Mouse (Mus musculus): Measurements from ENCODE around the gene Agbl4. TPM values are rescaled to one million over a fixed set of nuclear protein-coding genes. Genes with fewer than 3 reads are reported as not detected.
A peak's percentile ranks its signal among the peaks of the same experiment; 100 is the strongest.

Agbl4 gene
- polyA plus RNA-seq, 1 experiment from 2014 or later = 0.13 TPM

DNA sequence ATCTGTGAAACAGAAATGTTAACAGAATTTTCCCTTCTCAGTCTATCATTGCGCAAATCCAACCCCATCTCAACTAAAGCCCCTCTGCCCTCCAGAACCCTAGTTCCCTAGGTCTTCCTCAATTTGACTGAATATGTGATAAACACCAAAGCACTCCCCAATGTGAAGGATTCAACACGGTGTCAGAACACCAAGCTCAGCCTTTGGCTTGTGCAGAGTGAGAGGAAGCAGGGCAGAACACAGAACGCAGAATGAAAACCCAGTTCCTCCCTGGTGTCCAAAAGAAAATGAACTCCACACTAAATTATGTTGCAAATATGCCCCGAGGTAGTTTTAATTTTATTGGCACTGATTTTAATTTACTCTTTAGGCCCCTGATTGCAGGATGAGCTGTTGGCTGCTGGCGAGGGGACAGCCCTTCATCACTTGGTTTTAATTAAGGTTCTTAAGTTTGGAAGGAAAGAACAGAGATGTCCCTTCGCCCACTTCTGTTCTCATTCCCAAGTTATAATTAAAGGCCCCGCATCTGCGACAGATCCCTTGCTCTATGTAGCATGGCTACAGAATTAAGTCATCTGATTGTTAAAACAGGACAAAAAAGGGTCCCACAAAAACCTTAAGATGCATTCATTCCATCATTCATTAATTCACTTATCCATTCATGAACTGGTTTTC is 1210.5 kb downstream of the Agbl4 start:
- no peak overlapping the region for H3K4me2 ChIP-seq
- H3K36me3 ChIP-seq = no peaks in the 10 kb centered on the region
- H3K27me3 ChIP-seq (replicated peaks) = no peaks in the 10 kb centered on the region
- H3K4me3 ChIP-seq (replicated peaks) = no peak overlapping the region
- no peaks in the 10 kb centered on the region for H3K4me1 ChIP-seq
- H3K9ac ChIP-seq = no peak overlapping the region
- 84% methylated on average over 8 of the region's 8 CpGs for WGBS
- H3K9me3 ChIP-seq = no peaks in the 10 kb centered on the region
- H3K27ac ChIP-seq = no peak overlapping the region
- no peak for ATAC-seq (ENCODE audit: insufficient read depth, low FRiP score, low read depth)

DNA sequence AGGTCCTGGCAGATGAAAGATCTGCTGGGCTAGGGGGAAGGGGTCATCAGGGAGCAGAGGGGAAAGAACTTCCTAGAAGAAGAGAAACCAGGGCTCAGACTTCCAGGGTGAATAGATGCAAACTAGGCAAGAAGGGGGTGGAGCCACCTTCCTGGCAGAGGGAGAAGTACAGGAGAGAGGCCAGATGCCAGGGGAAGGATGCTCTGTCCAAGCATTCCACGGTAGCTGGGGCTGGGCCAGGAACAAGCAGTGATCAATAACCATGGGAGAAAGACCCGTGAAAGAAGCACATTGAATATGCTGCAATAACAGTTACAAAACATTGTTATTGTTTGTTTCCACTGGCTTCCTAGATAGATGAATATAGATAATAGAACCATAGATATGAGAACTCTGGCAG is 1224.4 kb downstream of the Agbl4 start:
- WGBS = 42% methylated on average over 2 of the region's 2 CpGs
- no peak overlapping the region for H3K27ac ChIP-seq
- no peak for ATAC-seq (ENCODE audit: insufficient read depth, low FRiP score, low read depth)
- H3K4me3 ChIP-seq (replicated peaks) = no peak overlapping the region
- no peaks in the 10 kb centered on the region for H3K27me3 ChIP-seq (replicated peaks)
- H3K36me3 ChIP-seq = no peaks in the 10 kb centered on the region
- no peaks in the 10 kb centered on the region for H3K9me3 ChIP-seq
- H3K4me1 ChIP-seq = no peaks in the 10 kb centered on the region
- H3K9ac ChIP-seq = no peak overlapping the region
- H3K4me2 ChIP-seq = no peak overlapping the region

DNA sequence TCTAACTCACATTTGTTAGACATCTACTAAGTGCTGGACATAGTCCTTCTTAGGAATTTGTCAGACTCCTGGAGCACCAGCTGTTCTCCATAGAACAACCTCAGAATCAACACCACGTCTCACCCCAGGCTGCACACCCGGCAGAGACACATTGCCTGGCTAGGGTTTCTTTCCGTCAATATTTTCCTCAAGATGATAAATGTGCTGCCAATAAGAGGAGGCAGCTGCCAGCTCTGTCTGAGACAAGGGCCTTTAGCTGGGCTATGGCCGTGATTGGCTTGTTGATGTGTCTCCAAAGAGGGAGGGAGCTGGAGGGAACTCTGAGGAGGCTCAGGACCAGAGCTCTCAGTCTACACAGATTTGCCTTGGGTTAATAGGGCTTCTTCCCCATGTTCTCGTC is 1227.5 kb downstream of the Agbl4 start:
- WGBS = 46% methylated on average over 5 of the region's 5 CpGs
- Histone ChIP-seq H3K4me1 (no peaks in the 10 kb centered on the region), H3K4me2 (no peak overlapping the region), H3K9me3 (no peaks in the 10 kb centered on the region), H3K36me3 (no peaks in the 10 kb centered on the region), H3K27ac (no peak overlapping the region), H3K4me3 (replicated peaks) (no peak overlapping the region), H3K9ac (no peak overlapping the region), H3K27me3 (replicated peaks) (no peaks in the 10 kb centered on the region)
- no peak for ATAC-seq (ENCODE audit: insufficient read depth, low FRiP score, low read depth)

DNA sequence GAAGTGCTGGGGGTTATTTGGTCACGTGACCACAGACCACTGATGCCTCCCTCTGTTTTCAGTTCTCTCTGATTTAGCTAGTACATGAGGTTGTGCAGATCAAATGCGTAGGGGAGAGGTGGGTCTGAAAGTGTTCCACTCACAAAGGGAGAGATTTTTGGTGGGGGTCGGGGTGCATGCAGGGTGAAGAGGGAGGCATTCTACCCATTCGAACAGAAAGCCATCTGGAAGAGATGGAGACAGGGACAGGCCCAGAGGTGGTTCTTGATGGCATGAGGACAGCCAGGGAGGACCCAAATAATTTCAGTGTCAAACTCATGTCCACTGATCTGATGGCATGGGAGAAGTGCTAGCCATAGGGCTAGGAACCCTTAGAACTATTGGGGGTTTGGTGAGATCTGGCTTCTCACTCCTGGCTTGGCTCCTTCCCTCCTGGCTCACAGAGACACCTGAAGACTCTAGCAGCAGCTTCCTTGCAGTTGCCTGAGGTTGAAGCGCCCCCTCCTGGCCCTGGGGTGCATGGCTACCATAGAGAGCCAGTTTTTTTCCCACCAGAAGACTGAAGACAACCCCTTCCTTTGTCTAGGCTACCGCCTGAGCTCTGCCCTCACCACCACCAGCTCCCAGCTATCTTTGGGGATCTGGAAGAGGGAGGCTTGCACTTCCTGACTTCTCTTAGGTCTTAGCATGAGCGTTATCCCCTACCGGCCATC is 1228.8 kb downstream of the Agbl4 start:
- H3K36me3 ChIP-seq = no peaks in the 10 kb centered on the region
- H3K9ac ChIP-seq = no peak overlapping the region
- H3K4me3 ChIP-seq (replicated peaks) = no peak overlapping the region
- H3K27ac ChIP-seq = no peak overlapping the region
- no peaks in the 10 kb centered on the region for H3K9me3 ChIP-seq
- H3K4me2 ChIP-seq = no peak overlapping the region
- H3K27me3 ChIP-seq (replicated peaks) = no peaks in the 10 kb centered on the region
- H3K4me1 ChIP-seq = no peaks in the 10 kb centered on the region
- WGBS = 41% methylated on average over 8 of the region's 8 CpGs
- ATAC-seq (ENCODE audit: insufficient read depth, low FRiP score, low read depth) = 0 out of 2 replicates have a peak, but pooled peaks have one; percentile 18

DNA sequence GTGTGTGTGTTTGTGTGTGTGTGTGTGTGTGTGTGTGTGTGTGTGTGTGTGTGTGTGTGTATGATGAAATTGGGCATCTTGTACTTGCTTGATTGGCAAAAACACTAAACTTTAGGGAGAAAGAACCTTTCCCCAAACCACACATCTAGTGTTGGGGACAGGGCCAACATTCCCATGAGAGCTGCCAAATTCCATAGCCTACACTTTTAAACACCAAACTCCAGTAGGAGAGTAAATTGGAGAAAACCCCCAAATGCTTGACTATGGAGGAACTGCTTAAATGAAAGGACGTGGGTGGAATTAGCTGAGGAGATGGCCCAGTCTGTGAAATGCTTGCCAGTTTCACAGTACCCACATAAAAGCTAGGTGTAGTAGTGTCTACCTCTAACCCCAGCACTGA is 1235.2 kb downstream of the Agbl4 start:
- no peak overlapping the region for H3K27ac ChIP-seq
- H3K36me3 ChIP-seq = no peaks in the 10 kb centered on the region
- H3K4me1 ChIP-seq = no peaks in the 10 kb centered on the region
- ATAC-seq (ENCODE audit: insufficient read depth, low FRiP score, low read depth) = no peak
- WGBS = 57% methylated on average over 1 of the region's 1 CpGs
- H3K9ac ChIP-seq = no peak overlapping the region
- no peak overlapping the region for H3K4me2 ChIP-seq
- no peak overlapping the region for H3K4me3 ChIP-seq (replicated peaks)
- no peaks in the 10 kb centered on the region for H3K9me3 ChIP-seq
- no peaks in the 10 kb centered on the region for H3K27me3 ChIP-seq (replicated peaks)

DNA sequence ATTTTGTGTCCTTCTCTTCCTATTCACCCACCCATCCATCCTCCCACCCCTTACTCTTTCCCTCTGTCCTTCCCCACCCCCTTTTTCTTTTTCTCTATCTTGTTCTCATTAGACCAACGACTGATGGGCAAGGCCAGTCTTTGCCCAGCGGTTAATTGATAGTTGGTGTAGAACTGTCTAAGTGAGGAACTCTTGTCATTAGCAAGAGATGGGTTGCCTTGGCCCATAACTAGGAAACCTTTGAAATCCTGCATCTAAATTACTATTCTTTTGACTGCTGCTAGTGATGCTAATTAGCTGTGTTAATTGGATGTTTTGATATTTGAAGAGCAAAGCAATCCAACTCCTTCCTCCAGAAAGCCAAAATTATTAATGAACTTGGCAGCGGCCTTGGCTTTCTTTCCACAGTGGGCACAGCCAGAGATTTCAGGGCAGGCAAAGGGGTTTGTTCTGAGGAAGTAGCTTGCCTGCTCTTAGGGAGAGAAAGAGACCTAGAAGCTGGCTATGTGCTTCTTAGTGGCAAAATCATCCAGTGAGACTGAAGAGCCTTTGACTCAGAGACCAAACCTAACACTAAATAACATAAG is 1238.2 kb downstream of the Agbl4 start:
- H3K4me2 ChIP-seq = no peak overlapping the region
- H3K27me3 ChIP-seq (replicated peaks) = no peaks in the 10 kb centered on the region
- no peak for ATAC-seq (ENCODE audit: insufficient read depth, low FRiP score, low read depth)
- H3K4me1 ChIP-seq = no peaks in the 10 kb centered on the region
- no peaks in the 10 kb centered on the region for H3K36me3 ChIP-seq
- 73% methylated on average over 3 of the region's 3 CpGs for WGBS
- no peak overlapping the region for H3K4me3 ChIP-seq (replicated peaks)
- no peak overlapping the region for H3K27ac ChIP-seq
- no peaks in the 10 kb centered on the region for H3K9me3 ChIP-seq
- H3K9ac ChIP-seq = no peak overlapping the region

DNA sequence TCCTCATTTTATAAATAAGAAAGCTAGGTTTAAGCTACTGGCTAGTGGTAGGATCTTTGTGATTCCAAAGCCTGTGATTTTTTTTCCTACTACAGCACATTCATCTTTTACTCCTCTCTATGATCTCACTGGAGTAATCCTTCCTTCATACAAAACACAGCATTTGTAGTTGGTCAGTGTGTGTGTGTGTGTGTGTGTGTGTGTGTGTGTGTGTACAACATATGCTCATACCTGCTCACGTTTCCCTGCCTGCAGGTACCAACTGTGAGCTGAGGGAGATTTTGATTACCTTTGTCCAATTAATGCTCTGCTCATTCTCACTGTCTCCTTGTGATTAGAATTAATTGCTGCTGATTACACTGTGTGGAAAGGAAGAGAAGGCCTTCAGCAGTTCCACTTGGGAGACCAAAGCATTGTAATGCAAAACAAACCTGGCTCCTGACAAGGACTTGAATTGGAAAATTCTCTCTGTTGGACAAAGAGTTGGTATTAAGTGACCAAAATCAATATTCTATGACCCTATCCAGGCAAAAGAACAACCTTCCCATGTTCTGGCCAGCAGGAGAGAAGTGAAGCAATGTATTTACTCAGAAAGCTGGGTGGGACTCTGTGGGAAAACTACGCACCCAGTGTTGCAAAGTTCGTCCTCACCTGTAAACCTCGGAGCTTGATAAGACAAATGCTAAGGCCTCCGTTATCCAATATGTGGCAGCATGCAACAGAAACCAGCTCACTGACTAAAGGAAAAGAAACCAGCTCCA is 1241.7 kb downstream of the Agbl4 start:
- WGBS = 65% methylated on average over 5 of the region's 5 CpGs
- no peaks in the 10 kb centered on the region for H3K27me3 ChIP-seq (replicated peaks)
- no peak for ATAC-seq (ENCODE audit: insufficient read depth, low FRiP score, low read depth)
- no peak overlapping the region for H3K4me3 ChIP-seq (replicated peaks)
- H3K4me1 ChIP-seq = no peaks in the 10 kb centered on the region
- H3K4me2 ChIP-seq = no peak overlapping the region
- no peak overlapping the region for H3K9ac ChIP-seq
- H3K27ac ChIP-seq = no peak overlapping the region
- H3K9me3 ChIP-seq = no peaks in the 10 kb centered on the region
- H3K36me3 ChIP-seq = no peaks in the 10 kb centered on the region

DNA sequence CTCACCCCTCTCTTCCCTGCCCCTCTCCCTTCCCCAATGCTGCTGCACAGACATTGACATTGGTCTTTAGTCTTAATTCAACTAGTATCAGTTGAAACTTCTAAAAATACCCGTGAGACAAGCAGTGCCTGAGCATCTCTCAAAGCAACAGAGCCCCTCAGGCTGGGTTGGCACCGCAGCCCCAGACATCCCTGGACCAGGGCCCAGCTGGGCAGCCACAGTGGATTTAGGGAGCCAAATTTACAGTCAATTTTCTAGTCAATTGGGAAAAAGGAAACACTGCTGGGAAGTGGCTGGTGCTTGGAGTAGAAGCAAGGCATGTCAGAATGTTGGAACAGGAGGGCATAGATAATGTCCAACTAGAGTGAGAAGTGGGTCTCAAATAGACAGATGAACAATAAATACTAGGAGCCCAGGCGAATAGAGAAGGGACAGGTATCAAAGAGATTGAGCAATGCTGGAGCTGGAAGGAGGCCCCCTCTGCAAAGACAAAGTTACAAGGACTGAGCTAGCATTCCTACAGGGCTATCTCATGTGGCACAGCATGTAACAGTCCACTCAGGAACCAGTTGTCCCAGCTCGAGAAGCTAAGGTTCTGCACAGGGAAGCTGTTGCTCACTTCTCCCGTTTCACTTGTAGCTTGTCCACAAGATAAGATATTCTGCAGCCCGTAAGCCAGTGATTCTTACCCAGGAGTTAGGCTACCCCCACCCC is 1247.8 kb downstream of the Agbl4 start:
- H3K27me3 ChIP-seq (replicated peaks) = no peaks in the 10 kb centered on the region
- ATAC-seq (ENCODE audit: insufficient read depth, low FRiP score, low read depth) = no peak
- no peaks in the 10 kb centered on the region for H3K4me1 ChIP-seq
- 61% methylated on average over 6 of the region's 6 CpGs for WGBS
- no peaks in the 10 kb centered on the region for H3K9me3 ChIP-seq
- H3K4me3 ChIP-seq (replicated peaks) = no peak overlapping the region
- H3K4me2 ChIP-seq = no peak overlapping the region
- H3K36me3 ChIP-seq = no peaks in the 10 kb centered on the region
- no peak overlapping the region for H3K27ac ChIP-seq
- no peak overlapping the region for H3K9ac ChIP-seq

DNA sequence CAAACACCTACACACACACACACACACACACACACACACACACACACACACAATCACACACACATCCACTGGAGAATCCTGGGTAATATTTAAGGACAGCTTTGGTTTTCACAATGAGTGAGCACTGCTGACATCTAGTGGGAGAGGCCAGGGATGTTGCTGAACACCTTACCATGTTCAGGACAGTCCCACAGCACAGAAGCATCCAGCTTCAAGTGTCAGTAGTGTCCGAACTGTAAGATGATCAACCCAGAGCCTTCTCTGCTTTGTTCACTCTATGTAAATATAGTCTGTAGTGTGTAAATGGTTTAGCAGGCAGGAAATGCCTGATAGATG is 1248.3 kb downstream of the Agbl4 start:
- H3K9me3 ChIP-seq = no peaks in the 10 kb centered on the region
- H3K27me3 ChIP-seq (replicated peaks) = no peaks in the 10 kb centered on the region
- no peak for ATAC-seq (ENCODE audit: insufficient read depth, low FRiP score, low read depth)
- no peak overlapping the region for H3K4me2 ChIP-seq
- WGBS = 45% methylated on average over 1 of the region's 1 CpGs
- no peaks in the 10 kb centered on the region for H3K36me3 ChIP-seq
- H3K27ac ChIP-seq = no peak overlapping the region
- no peak overlapping the region for H3K4me3 ChIP-seq (replicated peaks)
- H3K4me1 ChIP-seq = no peaks in the 10 kb centered on the region
- no peak overlapping the region for H3K9ac ChIP-seq

DNA sequence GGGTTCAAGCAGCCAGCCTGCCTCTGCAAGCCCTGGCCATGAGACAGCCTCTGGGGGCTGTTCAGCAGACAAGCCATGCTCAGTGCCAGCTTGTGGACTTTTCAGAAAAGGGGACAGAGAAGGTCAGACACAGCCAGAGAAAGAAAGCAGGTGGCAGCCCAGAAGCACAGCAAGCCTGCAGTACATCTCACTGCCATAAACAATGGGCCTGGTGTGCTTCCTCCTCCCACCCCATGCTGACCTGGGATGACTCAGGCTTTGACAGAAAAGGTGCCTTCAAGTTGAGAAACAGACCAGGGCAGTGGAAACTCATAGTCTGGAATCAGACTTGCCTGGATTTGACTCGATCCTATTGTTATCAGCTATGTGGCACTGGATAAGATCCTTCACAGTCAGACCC is 1256.0 kb downstream of the Agbl4 start:
- ATAC-seq (ENCODE audit: insufficient read depth, low FRiP score, low read depth) = no peak
- H3K27me3 ChIP-seq (replicated peaks) = no peaks in the 10 kb centered on the region
- no peaks in the 10 kb centered on the region for H3K36me3 ChIP-seq
- no peak overlapping the region for H3K4me2 ChIP-seq
- H3K27ac ChIP-seq = no peak overlapping the region
- no peaks in the 10 kb centered on the region for H3K9me3 ChIP-seq
- WGBS = 38% methylated on average over 1 of the region's 1 CpGs
- no peak overlapping the region for H3K4me3 ChIP-seq (replicated peaks)
- no peak overlapping the region for H3K9ac ChIP-seq
- H3K4me1 ChIP-seq = no peaks in the 10 kb centered on the region

DNA sequence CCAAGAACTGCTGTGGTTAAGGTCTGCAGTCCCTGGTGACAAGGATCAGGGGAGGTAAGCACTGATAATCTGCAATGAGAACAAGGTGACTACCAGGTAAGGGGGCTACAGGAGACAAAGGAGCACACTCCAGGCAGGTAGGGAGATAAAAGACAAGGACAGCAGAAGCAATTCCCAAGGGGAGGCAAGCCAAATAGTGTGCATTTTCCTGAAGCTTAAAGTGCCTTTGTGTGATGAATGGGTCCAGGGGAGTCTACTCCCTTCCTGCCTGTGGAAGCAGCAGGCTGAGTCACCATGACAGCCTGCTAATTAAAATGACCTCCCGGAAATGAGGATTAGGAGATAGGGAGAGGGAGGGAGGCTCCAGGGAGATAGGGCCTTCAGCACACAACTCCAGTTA is 1266.3 kb downstream of the Agbl4 start:
- WGBS = 13% methylated on average over 1 of the region's 1 CpGs
- H3K9ac ChIP-seq = no peak overlapping the region
- H3K27me3 ChIP-seq (replicated peaks) = no peaks in the 10 kb centered on the region
- H3K4me2 ChIP-seq = no peak overlapping the region
- no peak overlapping the region for H3K4me3 ChIP-seq (replicated peaks)
- H3K9me3 ChIP-seq = no peaks in the 10 kb centered on the region
- H3K36me3 ChIP-seq = no peaks in the 10 kb centered on the region
- no peak; the same call in 1 of the 2 replicates for ATAC-seq (ENCODE audit: insufficient read depth, low FRiP score, low read depth)
- peaks cover 4% of the 10 kb centered on the region for H3K4me1 ChIP-seq
- peak overlapping the region; percentile 86 for H3K27ac ChIP-seq
